Mouse (Mus musculus) forebrain, embryonic 10.5 days (tissue): ENCODE data around the gene Senp1. TPM values are rescaled to one million over a fixed set of nuclear protein-coding genes. Genes with fewer than 3 reads are reported as not detected.
A peak's percentile ranks its signal among the peaks of the same experiment; 100 is the strongest.

ENCODE experiments used
- DNase-seq: peaks from one replicate; pipeline ENCODE4 v3.0.0-alpha.2; 2017; ENCODE audit warnings: low spot score; ENCODE audit errors: extremely low spot score
- H3K27ac ChIP-seq: fragments of 300-500 bp; sonication (generic); 2 replicates; pipeline ENCODE4 v1.5.1; 2016; ENCODE audit warnings: mild to moderate bottlenecking
- H3K27me3 ChIP-seq: fragments of 300-500 bp; sonication (generic); 2 replicates; pipeline ENCODE4 v1.6.1; 2016; ENCODE audit warnings: mild to moderate bottlenecking; ENCODE audit not compliant: poor library complexity, severe bottlenecking
- H3K36me3 ChIP-seq: fragments of 300-500 bp; sonication (generic); replicated peaks from 2 replicates; pipeline ENCODE4 v1.6.1; 2016; ENCODE audit warnings: mild to moderate bottlenecking, moderate library complexity
- H3K4me1 ChIP-seq: fragments of 300-500 bp; sonication (generic); 2 replicates; pipeline ENCODE4 v1.6.1; 2016
- H3K4me3 ChIP-seq: fragments of 300-500 bp; sonication (generic); 2 replicates; pipeline ENCODE4 v1.5.1; 2016; ENCODE audit warnings: mild to moderate bottlenecking, moderate library complexity
- H3K9me3 ChIP-seq: fragments of 300-500 bp; sonication (generic); 2 replicates; pipeline ENCODE4 v1.6.1; 2016; ENCODE audit warnings: mild to moderate bottlenecking, moderate library complexity
- WGBS: fragments of 180-500 bp; shearing (Covaris S2); methylation state at CpG from one replicate; pipeline ENCODE4 v1.1.7; 2016; 5-methylcytosine and 5-hydroxymethylcytosine counted together
- polyA plus RNA-seq: library from polyadenylated mRNA; unstranded; fragments of >200 nt; fragmentation: Nextera tagmentation; extraction: Ambion mirVana; gene quantifications from 2 replicates; pipeline ENCODE4 v1.2.1, GENCODE M21; 2016

Senp1 gene
- polyA plus RNA-seq, 1 experiment from 2014 or later = 49.4 TPM

DNA sequence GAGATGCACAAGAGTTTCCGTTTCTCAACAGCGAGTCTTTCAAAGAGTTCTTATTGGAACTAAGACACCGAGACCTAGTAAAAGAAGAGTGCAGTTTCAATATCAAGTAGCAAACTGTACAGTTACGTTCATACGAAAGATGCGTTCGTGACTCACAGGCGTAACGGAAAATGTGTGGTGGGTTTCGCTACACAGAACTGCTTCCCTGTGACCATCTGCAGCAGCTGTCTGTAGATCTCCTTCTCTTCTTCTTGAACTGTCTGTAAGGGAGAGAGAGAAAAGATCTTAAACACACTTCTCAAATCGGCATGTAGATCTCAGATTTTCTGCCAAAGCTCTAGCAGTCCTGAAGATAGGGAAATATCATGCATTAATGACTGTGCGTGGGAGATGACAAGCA lies 26.9 kb downstream of the Senp1 start:
- peaks cover 100% of the 10 kb centered on the region for H3K36me3 ChIP-seq
- H3K4me1 ChIP-seq = no peaks in the 10 kb centered on the region
- no peaks in the 10 kb centered on the region for H3K27me3 ChIP-seq
- no peak for DNase-seq
- H3K27ac ChIP-seq = no peak overlapping the region
- no peaks in the 10 kb centered on the region for H3K9me3 ChIP-seq
- 95% methylated on average over 12 of the region's 12 CpGs for WGBS
- no peak overlapping the region for H3K4me3 ChIP-seq

DNA sequence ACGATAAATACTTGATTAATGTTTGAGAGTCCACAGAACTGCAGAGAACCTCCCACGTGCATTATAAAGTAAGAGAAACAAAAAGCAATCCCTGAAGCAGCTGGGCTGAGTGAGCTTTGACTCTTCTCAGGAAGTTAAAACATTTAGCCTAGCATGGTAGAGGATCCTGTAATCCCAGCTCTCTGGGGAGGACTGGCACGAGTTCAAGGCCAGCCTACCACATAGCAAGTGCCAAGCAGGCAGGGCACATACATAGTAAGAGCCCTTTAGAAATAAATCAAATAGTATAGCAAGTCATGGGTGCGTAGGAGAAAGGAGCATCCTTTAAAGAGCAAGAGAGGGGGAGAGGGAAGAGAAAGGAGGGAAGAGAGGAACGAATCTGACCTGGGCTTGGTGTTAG lies 27.7 kb downstream of the Senp1 start:
- no peaks in the 10 kb centered on the region for H3K27me3 ChIP-seq
- WGBS = 95% methylated on average over 5 of the region's 5 CpGs
- H3K27ac ChIP-seq = no peak overlapping the region
- no peaks in the 10 kb centered on the region for H3K9me3 ChIP-seq
- H3K4me3 ChIP-seq = no peak overlapping the region
- peaks cover 100% of the 10 kb centered on the region for H3K36me3 ChIP-seq
- DNase-seq = no peak
- no peaks in the 10 kb centered on the region for H3K4me1 ChIP-seq

DNA sequence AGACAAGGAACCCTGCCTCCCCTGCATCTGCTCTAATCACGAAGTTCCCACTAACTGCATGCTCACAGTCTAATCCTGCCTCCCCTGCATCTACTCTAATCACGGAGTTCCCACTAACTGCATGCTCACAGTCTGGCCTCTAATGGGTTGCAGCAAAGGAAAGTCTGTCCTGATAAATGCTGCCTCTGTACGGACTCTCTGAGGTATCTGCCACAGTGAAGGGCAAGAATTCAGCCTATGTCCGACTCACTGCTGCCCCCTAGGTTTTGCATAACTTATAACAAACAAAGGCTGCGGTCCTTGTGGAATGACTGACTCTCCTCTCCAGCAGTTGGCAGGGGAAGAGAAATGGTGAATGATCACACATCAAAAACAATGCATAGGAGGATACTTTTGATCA lies 38.3 kb downstream of the Senp1 start:
- H3K4me3 ChIP-seq = no peak overlapping the region
- peaks cover 2% of the 10 kb centered on the region; the same call in 1 of the 2 replicates for H3K4me1 ChIP-seq
- peaks cover 91% of the 10 kb centered on the region for H3K36me3 ChIP-seq
- no peaks in the 10 kb centered on the region for H3K27me3 ChIP-seq
- peak; percentile 66 for DNase-seq
- H3K27ac ChIP-seq = no peak overlapping the region
- WGBS = 37% methylated on average over 5 of the region's 5 CpGs
- no peaks in the 10 kb centered on the region for H3K9me3 ChIP-seq

DNA sequence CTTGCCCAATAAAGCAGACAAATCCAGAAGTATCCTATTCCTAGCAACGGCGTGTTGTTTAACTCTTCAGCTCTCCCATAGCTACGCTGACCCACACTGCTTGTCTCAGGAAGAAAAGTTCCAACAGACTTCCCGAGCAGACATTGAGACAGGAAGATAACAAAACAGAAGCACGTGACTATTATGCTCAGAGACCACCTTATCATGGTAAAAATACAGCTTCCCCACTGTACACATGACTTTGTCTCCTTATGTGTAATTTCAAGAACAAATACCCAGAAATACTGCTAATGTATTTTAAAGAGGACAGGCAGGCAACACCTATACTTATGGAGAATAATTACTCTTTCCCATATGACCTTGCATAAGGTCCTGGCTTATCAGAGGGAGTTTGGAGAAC lies 41.9 kb downstream of the Senp1 start:
- 94% methylated on average over 5 of the region's 5 CpGs for WGBS
- Histone ChIP-seq H3K9me3 (no peaks in the 10 kb centered on the region), H3K27me3 (no peaks in the 10 kb centered on the region), H3K27ac (no peak overlapping the region), H3K4me1 (peaks cover 2% of the 10 kb centered on the region; the same call in 1 of the 2 replicates), H3K36me3 (peaks cover 91% of the 10 kb centered on the region), H3K4me3 (no peak overlapping the region)
- DNase-seq = no peak

DNA sequence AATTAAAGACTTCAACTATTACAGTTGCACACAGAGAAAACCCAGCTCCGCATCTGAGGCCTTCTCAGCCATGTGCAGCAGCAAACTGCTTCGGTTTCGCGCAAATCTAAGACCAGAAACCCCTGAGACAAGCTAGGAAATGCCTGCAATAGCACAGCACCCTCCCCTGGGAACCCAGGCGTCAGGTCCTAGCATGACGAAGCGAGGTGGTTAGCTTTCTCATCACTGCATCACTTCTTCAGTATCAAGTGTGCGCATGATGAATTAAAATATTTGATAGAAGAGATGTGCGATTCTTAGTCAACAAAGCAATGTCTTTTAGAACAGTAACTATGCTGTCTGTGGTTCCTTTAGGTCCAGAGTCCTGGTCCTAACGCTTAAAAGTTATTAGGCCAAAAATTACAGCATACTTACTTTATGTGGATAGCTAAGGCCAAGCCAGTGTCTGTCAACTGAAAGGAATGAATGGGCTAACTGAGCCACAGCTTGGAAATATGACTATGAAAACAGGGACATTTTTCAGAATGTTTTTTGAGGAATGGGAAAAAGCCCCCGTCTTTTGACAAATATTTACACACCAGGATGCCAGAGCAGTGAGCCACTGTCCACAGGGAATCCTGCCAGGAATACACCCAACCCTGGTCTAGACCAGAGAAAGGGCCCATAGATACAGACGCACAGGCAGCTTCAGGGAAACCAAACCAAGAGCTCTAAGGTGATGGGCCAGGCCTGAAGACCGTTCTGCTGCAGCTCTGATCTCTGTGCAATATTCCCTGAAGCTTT lies 44.4 kb downstream of the Senp1 start:
- 95% methylated on average over 13 of the region's 13 CpGs for WGBS
- DNase-seq = no peak

DNA sequence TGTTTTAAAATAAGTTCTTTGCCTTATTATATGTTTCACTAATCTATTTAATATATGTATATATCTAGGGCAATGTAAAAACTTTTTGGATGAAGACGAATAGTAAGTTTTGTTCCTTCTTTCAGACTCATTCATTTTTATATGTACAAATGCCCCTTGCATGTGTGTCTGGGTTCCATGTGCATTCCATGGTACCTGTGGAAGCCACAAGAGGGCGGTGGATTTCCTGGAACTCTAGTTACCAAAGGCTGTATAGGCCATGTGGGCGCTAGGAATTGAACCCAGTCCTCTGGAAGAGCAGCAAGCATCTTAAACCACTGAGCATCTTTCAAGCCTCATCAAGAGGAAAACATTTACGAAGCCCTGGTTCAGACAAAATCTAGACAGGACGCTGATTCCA lies 49.2 kb downstream of the Senp1 start:
- 92% methylated on average over 5 of the region's 5 CpGs for WGBS

More for the DNA sequence above, 44.4 kb downstream of the Senp1 start:
- no peaks in the 10 kb centered on the region for H3K4me1 ChIP-seq
- peaks cover 8% of the 10 kb centered on the region; the same call in 1 of the 2 replicates for H3K9me3 ChIP-seq
- peaks cover 93% of the 10 kb centered on the region for H3K36me3 ChIP-seq
- no peak overlapping the region for H3K4me3 ChIP-seq
- H3K27me3 ChIP-seq = no peaks in the 10 kb centered on the region
- H3K27ac ChIP-seq = no peak overlapping the region

DNA sequence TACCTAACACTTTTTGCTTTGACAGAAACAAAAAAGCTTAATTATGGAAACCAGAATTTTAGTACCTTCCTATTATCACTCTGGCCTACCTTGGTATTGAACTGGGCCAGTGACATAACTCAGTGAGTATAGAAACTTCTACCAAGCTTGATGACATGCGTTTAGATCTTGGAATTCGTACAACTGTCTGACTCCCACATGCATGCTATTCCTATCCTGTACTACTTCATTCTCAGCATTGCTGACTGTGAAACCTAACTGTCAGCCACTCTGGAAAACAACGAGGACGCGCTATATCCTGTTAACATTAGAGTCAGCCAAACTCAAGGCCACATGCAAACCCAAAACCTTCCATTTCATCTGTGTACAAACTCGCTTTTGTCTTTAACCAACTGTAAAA lies 49.6 kb downstream of the Senp1 start:
- DNase-seq = no peak
- H3K36me3 ChIP-seq = peaks cover 98% of the 10 kb centered on the region
- no peaks in the 10 kb centered on the region for H3K27me3 ChIP-seq
- no peaks in the 10 kb centered on the region for H3K4me1 ChIP-seq
- H3K9me3 ChIP-seq = peaks cover 8% of the 10 kb centered on the region; the same call in 1 of the 2 replicates
- H3K27ac ChIP-seq = no peak overlapping the region
- no peak overlapping the region for H3K4me3 ChIP-seq
- WGBS = 94% methylated on average over 6 of the region's 6 CpGs

More for the DNA sequence above, 49.2 kb downstream of the Senp1 start:
- no peaks in the 10 kb centered on the region for H3K4me1 ChIP-seq
- no peak overlapping the region for H3K27ac ChIP-seq
- peaks cover 98% of the 10 kb centered on the region for H3K36me3 ChIP-seq
- DNase-seq = no peak
- H3K9me3 ChIP-seq = peaks cover 8% of the 10 kb centered on the region; the same call in 1 of the 2 replicates
- no peaks in the 10 kb centered on the region for H3K27me3 ChIP-seq
- H3K4me3 ChIP-seq = no peak overlapping the region

DNA sequence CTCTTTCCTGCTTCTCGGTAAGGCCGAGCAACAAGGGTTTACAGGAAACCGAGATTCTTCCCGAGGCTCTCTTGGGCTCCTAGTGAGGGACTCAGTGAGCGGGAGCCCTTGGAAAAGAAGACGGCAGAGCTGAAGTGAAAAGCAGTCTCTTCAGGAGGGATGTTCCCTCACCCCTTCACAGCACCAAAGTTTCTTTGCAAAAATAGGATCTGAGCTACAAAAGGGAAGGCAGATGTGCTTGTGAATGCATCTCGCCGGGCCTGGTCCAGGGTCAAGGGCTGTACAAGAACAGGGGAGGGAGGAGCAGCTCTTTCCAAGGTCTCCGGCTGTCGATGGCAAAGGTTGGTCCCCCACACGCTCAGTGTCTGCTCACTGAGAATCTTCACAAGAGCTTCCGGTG lies 51.0 kb downstream of the Senp1 start:
- Histone ChIP-seq H3K27me3 (no peaks in the 10 kb centered on the region), H3K9me3 (peaks cover 8% of the 10 kb centered on the region; the same call in 1 of the 2 replicates), H3K4me1 (no peaks in the 10 kb centered on the region), H3K36me3 (peaks cover 98% of the 10 kb centered on the region), H3K27ac (no peak overlapping the region), H3K4me3 (no peak overlapping the region)
- WGBS = 91% methylated on average over 12 of the region's 12 CpGs
- DNase-seq = no peak

DNA sequence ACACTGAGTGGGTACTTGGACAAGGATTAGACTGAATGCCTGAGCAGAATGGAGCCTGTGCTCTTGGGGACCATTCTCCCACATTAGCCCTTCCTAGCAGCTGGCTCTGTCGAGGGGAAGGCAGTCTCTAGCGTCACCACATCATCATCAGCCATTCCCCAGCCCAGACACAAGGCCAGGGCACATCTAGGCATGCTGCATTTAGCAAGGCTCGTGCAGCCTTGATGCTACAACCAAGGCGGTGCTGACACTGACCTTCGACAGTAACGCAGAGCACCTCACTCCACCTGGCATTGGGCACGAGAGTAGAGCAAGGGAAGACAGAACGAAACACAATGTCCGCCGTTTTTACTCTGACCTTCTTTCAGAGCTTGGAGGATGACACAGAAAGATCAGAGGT lies 53.9 kb downstream of the Senp1 start:
- no peak for DNase-seq
- peaks cover 15% of the 10 kb centered on the region for H3K4me1 ChIP-seq
- H3K27ac ChIP-seq = no peak overlapping the region
- H3K36me3 ChIP-seq = peaks cover 95% of the 10 kb centered on the region
- H3K4me3 ChIP-seq = no peak overlapping the region
- WGBS = 90% methylated on average over 10 of the region's 10 CpGs
- H3K27me3 ChIP-seq = no peaks in the 10 kb centered on the region
- H3K9me3 ChIP-seq = peaks cover 2% of the 10 kb centered on the region; the same call in 1 of the 2 replicates

DNA sequence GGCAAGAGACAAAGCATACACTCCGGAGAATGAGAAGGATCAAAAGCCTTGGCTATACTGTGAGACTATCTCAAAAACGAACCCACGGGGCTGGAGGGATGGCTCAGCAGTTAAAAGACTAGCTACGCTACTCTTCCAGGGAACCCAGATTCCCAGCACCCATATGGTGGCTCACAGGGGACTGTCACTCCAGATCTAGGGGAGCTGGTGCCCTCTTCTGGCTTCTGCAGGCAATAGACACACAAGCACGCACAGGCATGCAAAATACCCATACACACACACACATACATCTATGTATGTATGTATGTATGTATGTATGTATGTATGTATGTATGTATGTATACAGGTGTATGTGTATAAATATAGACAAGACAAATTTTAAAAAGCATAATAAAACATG lies 57.0 kb downstream of the Senp1 start:
- 92% methylated on average over 5 of the region's 5 CpGs for WGBS
- no peak for DNase-seq
- peaks cover 76% of the 10 kb centered on the region for H3K36me3 ChIP-seq

DNA sequence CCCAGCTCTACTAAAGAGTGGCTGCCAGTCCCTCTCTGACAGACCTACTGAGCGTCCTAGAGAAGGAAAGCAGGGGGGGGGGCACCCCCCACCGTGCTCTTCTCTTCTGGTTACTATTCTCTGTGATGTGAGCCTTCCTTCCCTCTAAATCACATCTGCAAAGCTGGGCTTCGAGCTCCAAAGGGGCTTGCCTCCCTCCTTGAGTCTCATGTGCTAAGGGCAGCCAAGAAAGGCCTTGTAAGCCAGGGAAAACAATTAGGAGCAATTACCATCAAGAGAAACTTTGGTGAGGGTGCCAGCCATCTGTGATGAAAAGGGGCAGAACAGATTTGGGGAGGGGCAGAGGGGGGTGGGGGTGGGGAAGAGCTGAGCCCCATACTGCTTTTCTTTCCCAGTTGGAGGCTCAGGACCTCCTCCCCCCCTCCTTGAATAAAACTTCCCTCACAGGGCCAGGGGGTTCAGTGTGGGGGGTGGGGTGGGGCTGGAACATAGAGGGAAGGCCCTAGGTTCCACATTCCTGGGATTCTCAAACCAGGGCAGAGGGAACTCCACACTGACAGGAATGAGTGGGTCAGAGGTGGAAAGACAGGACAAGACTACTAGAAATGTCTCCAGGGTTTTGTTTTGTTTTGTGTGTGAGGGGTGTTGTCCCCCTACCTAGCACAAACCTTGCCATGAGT lies 58.3 kb downstream of the Senp1 start:
- 8% methylated on average over 3 of the region's 3 CpGs for WGBS
- H3K36me3 ChIP-seq = peaks cover 62% of the 10 kb centered on the region

More for the DNA sequence above, 57.0 kb downstream of the Senp1 start:
- H3K9me3 ChIP-seq = no peaks in the 10 kb centered on the region
- H3K27ac ChIP-seq = no peak overlapping the region
- no peaks in the 10 kb centered on the region for H3K27me3 ChIP-seq
- H3K4me3 ChIP-seq = no peak overlapping the region
- H3K4me1 ChIP-seq = peaks cover 31% of the 10 kb centered on the region

DNA sequence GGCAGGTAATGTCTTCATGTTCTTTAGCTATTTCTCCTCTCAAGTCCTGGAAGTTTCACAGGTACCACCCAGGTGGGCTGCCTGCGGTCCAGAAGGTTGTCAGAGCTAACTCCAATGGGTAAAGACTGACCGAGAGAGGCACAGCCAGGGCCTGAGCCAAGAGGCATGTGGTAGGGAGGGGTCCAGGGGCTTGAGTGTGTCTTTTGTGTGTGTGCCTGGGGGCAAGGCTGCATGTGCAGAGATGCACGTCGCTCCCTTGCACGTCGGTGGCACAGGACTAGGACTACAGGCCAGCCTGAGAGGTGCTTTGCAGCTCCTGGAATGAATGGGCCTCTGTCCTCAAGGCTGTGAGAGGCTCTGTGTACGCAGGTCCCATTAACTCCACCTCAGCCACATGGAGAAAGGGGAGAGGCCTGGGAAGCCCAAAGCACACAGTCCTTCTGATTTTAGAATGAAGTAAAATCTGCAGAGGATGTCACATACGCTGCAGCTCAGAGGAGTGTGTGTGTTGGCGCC lies 60.3 kb downstream of the Senp1 start:
- WGBS = 71% methylated on average over 9 of the region's 9 CpGs
- DNase-seq = no peak

More for the DNA sequence above, 58.3 kb downstream of the Senp1 start:
- H3K9me3 ChIP-seq = no peaks in the 10 kb centered on the region
- H3K27ac ChIP-seq = peak overlapping the region; percentile 74
- no peaks in the 10 kb centered on the region for H3K27me3 ChIP-seq
- peaks cover 41% of the 10 kb centered on the region for H3K4me1 ChIP-seq
- DNase-seq = no peak
- no peak overlapping the region for H3K4me3 ChIP-seq

DNA sequence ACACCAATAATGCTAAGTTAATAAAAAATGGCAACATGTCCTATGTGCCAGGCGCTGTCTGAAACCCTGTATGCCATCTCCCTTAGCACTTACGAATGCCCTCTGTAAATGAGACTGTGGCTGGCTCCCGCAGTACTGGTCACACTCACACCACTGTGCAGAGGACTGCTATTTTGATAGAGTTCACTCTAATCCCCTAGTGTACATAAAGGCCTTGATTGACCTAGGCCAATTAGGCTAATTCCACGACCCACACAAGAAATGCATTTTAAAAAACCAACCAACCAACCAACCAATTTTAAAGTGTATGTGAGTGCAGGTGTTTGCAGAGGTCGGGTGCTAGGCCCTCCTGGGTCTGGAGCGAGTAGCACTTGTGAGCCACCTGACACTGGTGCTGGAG lies 63.7 kb downstream of the Senp1 start:
- peaks cover 12% of the 10 kb centered on the region; the same call in 1 of the 2 replicates for H3K36me3 ChIP-seq
- WGBS = 56% methylated on average over 6 of the region's 6 CpGs
- DNase-seq = no peak
- peaks cover 2% of the 10 kb centered on the region; the same call in 1 of the 2 replicates for H3K27me3 ChIP-seq
- peaks cover 74% of the 10 kb centered on the region for H3K4me1 ChIP-seq
- no peak overlapping the region for H3K4me3 ChIP-seq
- no peak overlapping the region for H3K27ac ChIP-seq
- H3K9me3 ChIP-seq = no peaks in the 10 kb centered on the region

More for the DNA sequence above, 60.3 kb downstream of the Senp1 start:
- Histone ChIP-seq H3K27ac (no peak overlapping the region; the same call in 1 of the 2 replicates), H3K36me3 (peaks cover 43% of the 10 kb centered on the region), H3K4me3 (no peak overlapping the region), H3K9me3 (no peaks in the 10 kb centered on the region), H3K4me1 (peaks cover 55% of the 10 kb centered on the region), H3K27me3 (no peaks in the 10 kb centered on the region)
